Mouse (Mus musculus) hindbrain, embryonic 11.5 days (tissue): ENCODE results near the gene Ranbp17. TPM values are rescaled to one million over a fixed set of nuclear protein-coding genes. Genes with fewer than 3 reads are reported as not detected.

Experiments used
- ATAC-seq: fragments of 200-750 bp; cut with Nextera tagmentation; 2 replicates; pipeline ENCODE4 v1.8.0; 2017; ENCODE audit warnings: mild to moderate bottlenecking, moderate TSS enrichment, moderate library complexity; ENCODE audit not compliant: low FRiP score
- DNase-seq: peaks from one replicate; pipeline ENCODE4 v3.0.0-alpha.2; 2015; ENCODE audit warnings: low spot score
- H3K27ac ChIP-seq: fragments of 300-500 bp; sonication (generic); 2 replicates; pipeline ENCODE4 v1.5.1; 2014; ENCODE audit warnings: mild to moderate bottlenecking, low read depth, low read length
- H3K27me3 ChIP-seq: fragments of 300-500 bp; sonication (generic); 2 replicates; pipeline ENCODE4 v1.6.1; 2014; ENCODE audit warnings: mild to moderate bottlenecking, low read length, moderate library complexity, mixed read lengths; ENCODE audit not compliant: control insufficient read depth, insufficient read depth
- H3K36me3 ChIP-seq: fragments of 300-500 bp; sonication (generic); 2 replicates; pipeline ENCODE4 v1.6.1; 2014; ENCODE audit warnings: mild to moderate bottlenecking, low read length, moderate library complexity, mixed read lengths; ENCODE audit not compliant: control insufficient read depth, insufficient read depth
- H3K4me1 ChIP-seq: fragments of 300-500 bp; sonication (generic); replicated peaks from 2 replicates; pipeline ENCODE4 v1.6.1; 2014; ENCODE audit warnings: low read length, mixed read lengths; ENCODE audit not compliant: control insufficient read depth, insufficient read depth
- H3K4me2 ChIP-seq: fragments of 300-500 bp; sonication (generic); replicated peaks from 2 replicates; pipeline ENCODE4 v1.6.1; 2014; ENCODE audit warnings: mild to moderate bottlenecking, low read depth, low read length
- H3K4me3 ChIP-seq: fragments of 300-500 bp; sonication (generic); 2 replicates; pipeline ENCODE4 v1.5.1; 2014; ENCODE audit warnings: low read depth, low read length
- H3K9ac ChIP-seq: fragments of 300-500 bp; sonication (generic); 2 replicates; pipeline ENCODE4 v1.6.1; 2014; ENCODE audit warnings: low read depth, low read length
- H3K9me3 ChIP-seq: fragments of 300-500 bp; sonication (generic); 2 replicates; pipeline ENCODE4 v1.6.1; 2016; ENCODE audit warnings: low read length; ENCODE audit not compliant: control insufficient read depth
- WGBS: fragments of 180-500 bp; shearing (Covaris S2); extraction: QIAGEN DNeasy Blood & Tissue Kit; methylation state at CpG from one replicate; pipeline ENCODE4 v1.1.7; 2014; 5-methylcytosine and 5-hydroxymethylcytosine counted together
- polyA plus RNA-seq: library from polyadenylated mRNA; unstranded; fragments of >200 nt; fragmentation: Nextera tagmentation; extraction: Ambion mirVana; gene quantifications from 2 replicates; pipeline ENCODE4 v1.2.1, GENCODE M21; 2014

Ranbp17 gene
- polyA plus RNA-seq, 1 experiment from 2014 or later: 14.8 TPM

DNA sequence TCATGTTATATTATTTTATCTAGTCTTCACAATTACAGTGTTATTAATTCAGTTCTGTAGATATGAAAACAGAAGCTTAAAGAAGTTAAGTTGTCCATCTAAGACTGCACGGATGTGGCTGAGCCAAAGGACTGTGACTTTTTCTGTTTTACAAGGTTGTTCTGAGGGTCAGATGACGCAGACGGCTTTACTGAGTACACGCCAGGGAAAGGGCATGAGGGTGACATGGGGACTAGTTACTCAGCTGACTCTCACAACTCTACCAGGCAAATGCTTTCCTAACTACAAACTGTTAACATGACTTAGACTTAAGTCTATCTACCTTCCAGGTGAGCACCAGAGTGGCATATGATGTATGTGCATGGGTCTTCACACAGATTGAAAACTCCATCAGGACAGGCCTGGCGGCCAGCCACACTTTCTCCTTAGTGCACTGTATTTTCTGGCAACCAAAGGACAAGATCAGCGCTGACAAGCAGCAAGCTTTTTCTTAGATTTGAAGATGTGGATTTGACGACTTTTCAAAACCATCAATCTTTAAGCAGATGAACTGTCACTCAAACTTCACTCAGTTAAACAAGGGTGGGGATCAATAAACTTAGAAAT lies 194.4 kb downstream of the Ranbp17 start:
- Histone ChIP-seq H3K9ac (no peak overlapping the region), H3K27me3 (no peaks in the 10 kb centered on the region), H3K27ac (no peak overlapping the region), H3K4me2 (no peak overlapping the region), H3K36me3 (no peaks in the 10 kb centered on the region), H3K9me3 (no peaks in the 10 kb centered on the region), H3K4me3 (no peak overlapping the region), H3K4me1 (no peaks in the 10 kb centered on the region)
- no peak for ATAC-seq
- no peak for DNase-seq
- 91% methylated on average over 7 of the region's 7 CpGs for WGBS

DNA sequence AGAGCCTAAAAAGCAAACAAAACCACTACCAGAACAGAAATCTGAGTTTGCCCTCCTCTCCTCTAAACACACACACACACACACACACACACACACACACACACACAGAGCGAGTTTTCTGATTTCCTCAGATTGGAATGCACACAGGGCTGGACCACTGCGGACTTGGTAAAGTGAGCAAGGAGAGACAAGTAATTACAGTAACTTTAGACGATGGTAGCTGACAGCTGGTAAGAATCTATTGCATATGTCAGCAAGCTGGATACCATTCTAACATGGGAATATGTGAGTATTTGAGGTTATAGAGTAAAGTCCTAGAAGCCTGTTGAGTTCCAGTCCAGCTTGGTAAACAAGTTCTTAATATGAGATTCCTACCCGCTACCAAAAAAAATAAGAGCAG lies 204.0 kb downstream of the Ranbp17 start:
- H3K4me3 ChIP-seq: no peak overlapping the region
- no peak overlapping the region for H3K27ac ChIP-seq
- H3K9ac ChIP-seq: no peak overlapping the region
- ATAC-seq (no peak), DNase-seq (no peak)
- no peaks in the 10 kb centered on the region for H3K4me1 ChIP-seq
- WGBS: 81% methylated on average over 4 of the region's 4 CpGs
- no peaks in the 10 kb centered on the region for H3K27me3 ChIP-seq
- H3K9me3 ChIP-seq: no peaks in the 10 kb centered on the region
- no peaks in the 10 kb centered on the region for H3K36me3 ChIP-seq
- no peak overlapping the region for H3K4me2 ChIP-seq

DNA sequence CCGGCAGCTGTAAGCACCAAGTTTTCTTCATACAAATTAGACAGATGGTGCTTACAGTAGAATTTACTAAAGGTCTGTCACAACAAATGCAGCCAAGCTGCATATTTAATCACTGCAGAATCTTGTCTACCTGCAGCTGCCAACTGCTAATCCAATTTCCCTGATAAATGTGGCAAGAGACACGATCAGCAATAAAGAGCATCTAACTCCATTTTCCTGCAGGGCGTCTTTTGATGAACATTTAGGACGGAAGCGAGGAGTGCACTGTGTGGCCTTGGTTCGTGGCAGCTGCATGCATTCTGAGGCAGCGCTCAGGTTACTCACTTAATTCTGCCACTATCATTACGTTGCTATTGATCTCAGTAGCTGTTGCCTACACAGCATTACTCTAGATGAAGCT lies 212.7 kb downstream of the Ranbp17 start:
- 56% methylated on average over 8 of the region's 8 CpGs for WGBS
- H3K9ac ChIP-seq: no peak overlapping the region
- H3K36me3 ChIP-seq: no peaks in the 10 kb centered on the region
- no peak overlapping the region for H3K4me3 ChIP-seq
- no peak overlapping the region for H3K4me2 ChIP-seq
- DNase-seq (peak; percentile 25), ATAC-seq (no peak)
- H3K4me1 ChIP-seq: no peaks in the 10 kb centered on the region
- H3K27me3 ChIP-seq: no peaks in the 10 kb centered on the region
- H3K27ac ChIP-seq: no peak overlapping the region
- no peaks in the 10 kb centered on the region for H3K9me3 ChIP-seq

DNA sequence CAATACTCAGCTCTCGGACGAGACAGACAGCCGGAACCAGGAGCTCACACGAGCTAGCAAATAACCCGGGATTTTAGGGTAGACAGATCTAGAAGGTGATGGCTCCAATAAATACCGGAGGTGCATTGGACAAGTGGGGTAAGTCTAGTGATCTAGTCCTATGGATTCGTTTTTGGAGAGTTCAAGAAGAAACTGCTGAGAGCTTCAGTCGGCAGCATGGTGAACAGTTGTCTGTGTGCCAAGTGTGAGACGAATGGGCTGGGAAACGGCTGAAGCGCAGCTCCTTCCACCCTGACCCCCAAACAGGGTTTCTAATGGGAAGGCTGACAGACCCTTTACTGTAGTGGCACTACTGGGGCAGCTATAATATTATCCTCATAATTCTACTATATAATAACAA lies 214.2 kb downstream of the Ranbp17 start:
- Histone ChIP-seq H3K4me1 (no peaks in the 10 kb centered on the region), H3K9ac (no peak overlapping the region), H3K27me3 (no peaks in the 10 kb centered on the region), H3K4me2 (no peak overlapping the region), H3K4me3 (no peak overlapping the region), H3K36me3 (no peaks in the 10 kb centered on the region), H3K9me3 (no peaks in the 10 kb centered on the region), H3K27ac (no peak overlapping the region)
- WGBS: 74% methylated on average over 11 of the region's 11 CpGs
- no peak for DNase-seq
- ATAC-seq: no peak

DNA sequence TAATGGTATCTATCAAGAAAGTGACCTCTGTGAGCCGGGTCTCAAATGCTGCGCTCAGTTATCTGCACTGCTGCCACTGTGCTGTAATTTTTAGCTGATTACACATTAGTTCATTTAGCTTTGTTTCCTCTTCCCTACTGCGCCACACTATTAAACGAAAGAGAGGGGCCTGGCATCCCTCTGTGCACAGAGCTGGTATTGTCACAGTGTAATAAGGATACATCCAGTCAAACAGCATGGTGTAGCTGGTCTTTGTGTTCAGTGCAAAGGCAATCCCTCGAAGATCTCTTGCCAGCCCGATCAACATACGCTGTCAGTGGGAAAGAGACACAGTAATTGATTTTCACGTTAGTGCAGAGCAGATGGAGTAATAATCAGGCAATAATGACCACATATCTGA lies 216.4 kb downstream of the Ranbp17 start:
- Histone ChIP-seq H3K27ac (no peak overlapping the region), H3K36me3 (no peaks in the 10 kb centered on the region), H3K4me1 (no peaks in the 10 kb centered on the region), H3K9ac (no peak overlapping the region), H3K27me3 (no peaks in the 10 kb centered on the region), H3K4me2 (no peak overlapping the region), H3K9me3 (no peaks in the 10 kb centered on the region), H3K4me3 (no peak overlapping the region)
- ATAC-seq (no peak), DNase-seq (no peak)
- WGBS: 57% methylated on average over 8 of the region's 8 CpGs

DNA sequence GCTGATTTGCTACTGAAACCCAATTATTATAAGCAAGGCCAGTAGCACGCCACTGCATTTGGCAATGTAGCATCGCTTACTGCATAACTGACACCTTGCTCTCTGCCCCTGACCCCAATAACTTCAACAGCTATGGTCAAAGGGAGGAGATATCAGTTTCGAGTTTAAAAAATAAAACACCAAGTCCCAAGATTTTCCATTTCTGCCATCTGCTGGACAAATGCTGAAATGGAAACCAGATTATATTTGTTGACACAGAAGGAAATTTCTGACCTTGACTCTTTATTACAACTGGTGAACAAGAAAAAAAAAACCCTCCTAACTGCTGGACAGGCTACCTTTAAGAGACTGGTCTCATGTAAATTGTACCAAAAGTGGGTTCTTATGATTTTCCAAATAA lies 218.1 kb downstream of the Ranbp17 start:
- no peaks in the 10 kb centered on the region for H3K9me3 ChIP-seq
- H3K4me1 ChIP-seq: no peaks in the 10 kb centered on the region
- H3K27ac ChIP-seq: no peak overlapping the region
- no peaks in the 10 kb centered on the region for H3K36me3 ChIP-seq
- no peak overlapping the region for H3K9ac ChIP-seq
- H3K27me3 ChIP-seq: no peaks in the 10 kb centered on the region
- H3K4me3 ChIP-seq: no peak overlapping the region
- 57% methylated on average over 3 of the region's 3 CpGs for WGBS
- no peak overlapping the region for H3K4me2 ChIP-seq
- peak; percentile 54 for DNase-seq
- ATAC-seq: no peak

DNA sequence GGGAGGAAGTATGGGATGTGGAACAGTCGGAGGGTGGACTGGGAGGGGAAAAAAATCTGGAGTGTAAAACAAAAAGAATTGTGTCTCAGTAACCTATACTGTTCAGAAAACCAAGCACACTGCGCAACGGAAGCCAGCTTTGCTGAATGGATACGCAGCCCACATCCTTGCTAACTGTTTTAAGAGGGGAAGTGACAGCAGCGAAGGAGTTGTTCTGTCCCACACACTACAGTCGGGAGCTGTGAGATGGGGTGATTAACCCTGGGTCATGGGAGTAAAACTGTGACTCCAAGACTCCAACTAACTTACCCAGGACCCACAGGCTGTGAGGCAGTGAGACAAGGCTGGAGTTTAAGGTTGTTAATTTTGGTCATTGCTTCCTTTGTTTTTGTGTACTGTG lies 219.5 kb downstream of the Ranbp17 start:
- DNase-seq (no peak), ATAC-seq (no peak)
- Histone ChIP-seq H3K4me3 (no peak overlapping the region), H3K4me2 (no peak overlapping the region), H3K4me1 (no peaks in the 10 kb centered on the region), H3K9me3 (no peaks in the 10 kb centered on the region), H3K27ac (no peak overlapping the region), H3K27me3 (no peaks in the 10 kb centered on the region), H3K36me3 (no peaks in the 10 kb centered on the region), H3K9ac (no peak overlapping the region)
- WGBS: 80% methylated on average over 6 of the region's 6 CpGs

DNA sequence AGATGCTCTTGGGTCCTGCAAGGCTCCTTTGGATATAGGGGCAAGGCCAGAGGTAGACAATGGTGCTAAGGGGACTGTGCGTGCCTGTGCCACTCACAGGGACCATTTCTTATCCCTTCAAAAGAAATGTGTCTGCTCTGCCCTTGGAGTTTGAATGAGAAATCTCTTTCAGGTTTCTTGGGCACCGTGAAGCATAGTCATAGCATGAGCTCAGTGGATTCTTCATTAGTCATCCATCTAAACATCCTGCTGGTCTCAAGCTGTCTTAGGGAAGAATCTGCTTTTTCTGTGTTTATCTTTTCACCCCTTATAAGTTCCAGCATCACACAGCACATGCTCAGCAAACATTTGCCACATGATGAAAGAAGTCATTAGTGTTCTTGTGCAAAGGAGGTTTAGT lies 235.0 kb downstream of the Ranbp17 start:
- no peak overlapping the region for H3K4me3 ChIP-seq
- H3K27ac ChIP-seq: no peak overlapping the region
- H3K27me3 ChIP-seq: no peaks in the 10 kb centered on the region
- no peaks in the 10 kb centered on the region for H3K36me3 ChIP-seq
- H3K4me1 ChIP-seq: no peaks in the 10 kb centered on the region
- no peak for ATAC-seq
- WGBS: 90% methylated on average over 2 of the region's 2 CpGs
- DNase-seq: no peak
- no peak overlapping the region for H3K4me2 ChIP-seq
- no peaks in the 10 kb centered on the region for H3K9me3 ChIP-seq
- no peak overlapping the region for H3K9ac ChIP-seq

DNA sequence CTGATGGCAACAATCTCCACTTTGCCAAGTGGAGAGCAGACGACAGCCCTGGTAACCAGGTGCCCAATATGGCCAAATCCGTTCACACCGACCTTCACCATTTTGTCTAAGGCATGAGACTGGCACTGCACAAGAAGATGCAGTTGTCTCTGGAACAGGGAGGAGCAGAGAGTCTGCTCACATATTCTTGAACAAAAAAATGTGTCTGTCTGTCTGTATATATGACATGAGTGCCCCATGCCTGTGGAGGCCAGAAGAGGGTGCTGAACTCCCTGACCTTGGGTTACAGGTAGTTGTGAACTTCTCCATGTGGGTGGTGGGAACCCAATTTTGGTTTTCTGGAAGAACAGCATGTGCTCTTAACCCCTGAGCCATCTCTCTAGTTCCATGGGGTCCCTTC lies 236.9 kb downstream of the Ranbp17 start, which contains the start of gene Gm12117:
Gene Gm12117, minus strand, starts transcription at position 101 of the 400 bp plus-strand sequence.
- no peak for DNase-seq
- no peak within 1 kb of the TSS for H3K9ac ChIP-seq
- ATAC-seq: no peak
- H3K4me1 ChIP-seq: no peaks in the 10 kb centered on the region
- no peaks in the 10 kb centered on the region for H3K36me3 ChIP-seq
- no peak within 1 kb of the TSS for H3K4me2 ChIP-seq
- H3K27ac ChIP-seq: no peak within 1 kb of the TSS
- H3K4me3 ChIP-seq: no peak within 1 kb of the TSS
- H3K27me3 ChIP-seq: no peaks in the 10 kb centered on the region
- 98% methylated on average over 3 of the region's 3 CpGs for whole genome bisulfite sequencing
- H3K9me3 ChIP-seq: no peaks in the 10 kb centered on the region
